Mouse (Mus musculus) spleen, adult 18-20 months (tissue): ENCODE data around the gene Terf2.

Source experiments
- DNase-seq, 2 experiments: peaks; one replicate each; pipeline ENCODE4 v3.0.0; 2022; ENCODE audit warnings: mixed read lengths in 2 of 2

Gene Terf2

DNA sequence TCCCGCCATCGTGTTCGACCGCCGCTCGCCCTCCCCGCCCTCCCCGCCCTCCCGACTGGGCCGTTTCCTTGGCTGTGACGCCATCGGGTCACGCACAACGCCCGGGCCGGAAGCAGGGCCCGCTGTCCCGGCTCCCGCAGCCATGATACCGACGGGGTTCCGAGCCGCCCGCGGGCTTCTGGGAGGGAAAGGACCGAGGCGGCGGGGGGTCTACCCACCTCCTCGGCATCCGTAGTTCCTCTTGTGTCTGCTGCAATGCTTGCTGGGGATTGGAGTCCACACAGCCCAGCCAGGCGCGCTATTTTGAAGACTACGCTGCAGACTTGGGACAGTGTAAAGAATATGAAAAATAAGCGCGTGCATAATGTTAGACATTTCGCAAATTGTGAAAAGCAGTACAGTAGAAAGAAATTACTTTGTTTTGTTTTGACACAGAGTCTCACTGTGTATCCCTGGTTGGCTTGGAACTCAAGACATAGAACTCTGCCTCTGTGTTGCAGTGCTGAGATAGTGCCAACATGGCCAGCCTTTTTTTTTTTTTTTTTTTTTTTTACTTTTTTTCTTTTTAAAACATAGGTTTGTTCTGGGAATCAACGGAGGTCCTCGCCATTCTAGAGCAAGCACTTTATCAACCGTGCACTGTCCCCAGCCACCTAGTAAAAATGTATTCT lies at the start of gene Terf2:
Gene Terf2, minus strand, starts transcription at position 182 of the 671 bp plus-strand sequence.
- DNase-seq = peak; percentile 87 to 89

GRCm38 (mm10) chr8:107143501-107143900 lies 47.2 kb upstream of the Terf2 start:
- no peak for DNase-seq

GRCm38 (mm10) chr8:107142539-107142938 lies 46.2 kb upstream of the Terf2 start:
- DNase-seq = no peak

DNA sequence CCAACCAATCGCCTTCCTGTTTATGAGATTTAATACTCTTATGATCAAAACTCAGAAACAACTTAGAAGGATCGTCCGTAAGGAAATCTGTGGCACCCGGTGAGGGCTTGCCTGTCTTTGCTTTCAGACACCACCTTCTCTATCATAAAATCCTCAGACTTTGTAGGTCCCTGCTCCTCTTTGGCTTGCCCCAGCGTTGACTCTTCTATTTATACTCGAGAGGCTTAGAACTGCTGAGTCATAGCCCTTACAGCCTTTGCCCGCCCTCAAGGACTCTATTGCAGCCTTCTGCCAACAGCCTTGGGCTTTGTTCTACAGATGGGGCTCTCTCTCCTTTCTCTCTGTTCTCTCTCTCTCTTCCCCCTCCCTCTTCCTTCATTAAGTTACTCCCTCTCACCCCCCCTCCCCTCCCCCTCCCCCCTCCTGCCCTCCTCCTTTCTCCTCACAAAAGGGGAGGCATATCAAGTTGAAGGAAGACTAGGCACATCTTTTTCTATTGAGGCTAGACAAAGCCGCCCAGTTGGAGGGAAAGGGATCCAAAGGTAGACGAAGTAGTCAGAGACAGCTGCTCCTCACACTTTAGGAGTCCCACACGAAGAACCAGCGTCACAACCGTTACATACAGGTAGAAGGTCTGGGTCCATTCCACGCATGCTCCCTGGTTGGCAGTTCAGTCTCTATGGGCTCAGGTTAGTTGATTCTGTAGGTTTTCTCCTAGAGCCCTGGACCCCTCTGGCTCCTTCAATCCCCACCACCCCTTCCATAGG lies 43.5 kb upstream of the Terf2 start:
- no peak for DNase-seq

- no peak for DNase-seq
Observed at GRCm38 (mm10) chr8:107138338-107138737, 42.0 kb upstream of the Terf2 start.

GRCm38 (mm10) chr8:107137591-107137990 lies 41.2 kb upstream of the Terf2 start:
- no peak for DNase-seq

DNA sequence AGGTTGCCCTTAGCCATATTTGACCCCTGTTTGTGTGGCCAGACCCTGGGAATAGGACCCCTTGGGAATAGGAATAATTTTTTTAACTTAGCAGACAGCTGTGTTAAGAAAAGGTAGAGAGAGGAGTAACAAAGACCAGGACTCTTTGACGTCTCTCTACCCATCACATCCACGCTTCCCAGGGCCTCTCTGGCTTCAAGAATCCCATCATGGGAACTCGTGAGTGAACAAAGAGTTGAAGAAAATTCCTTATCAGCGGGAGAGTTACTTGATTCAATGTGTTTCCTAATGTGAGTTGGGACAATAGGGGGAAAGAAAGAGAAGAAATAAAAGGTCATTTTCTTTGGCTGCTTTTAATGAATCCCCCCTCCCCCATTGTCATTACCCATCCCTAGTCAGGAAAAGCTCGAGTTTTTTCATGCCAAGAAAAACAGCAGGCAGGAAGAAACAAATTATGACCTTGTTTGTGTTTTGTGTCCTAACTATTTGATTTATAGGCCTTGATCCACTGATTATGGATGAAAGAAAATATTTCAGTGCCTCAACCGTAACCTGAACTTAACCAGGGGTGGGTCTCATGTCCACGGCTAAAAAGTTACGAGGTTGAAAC lies 39.8 kb upstream of the Terf2 start:
- DNase-seq = no peak

DNA sequence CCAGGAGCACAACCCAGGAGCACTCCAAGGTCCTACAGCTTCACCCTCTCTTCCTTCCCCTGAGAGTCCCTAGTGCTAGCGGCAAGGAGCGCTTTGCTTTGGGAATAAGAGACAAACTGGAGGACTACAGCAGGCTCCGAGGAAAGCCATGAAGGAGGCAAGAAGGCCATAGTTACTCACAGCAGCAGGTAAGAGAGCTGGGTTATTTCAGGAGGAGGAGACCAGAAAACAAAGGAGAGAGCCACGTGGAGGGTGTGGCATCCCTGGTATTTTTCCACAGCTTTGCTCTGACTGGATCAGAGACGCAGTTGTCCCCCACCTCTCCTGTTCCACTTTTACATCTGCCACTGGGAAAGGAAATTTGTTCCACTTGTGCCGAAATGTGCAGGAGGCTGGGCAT lies 37.5 kb upstream of the Terf2 start:
- no peak for DNase-seq

DNA sequence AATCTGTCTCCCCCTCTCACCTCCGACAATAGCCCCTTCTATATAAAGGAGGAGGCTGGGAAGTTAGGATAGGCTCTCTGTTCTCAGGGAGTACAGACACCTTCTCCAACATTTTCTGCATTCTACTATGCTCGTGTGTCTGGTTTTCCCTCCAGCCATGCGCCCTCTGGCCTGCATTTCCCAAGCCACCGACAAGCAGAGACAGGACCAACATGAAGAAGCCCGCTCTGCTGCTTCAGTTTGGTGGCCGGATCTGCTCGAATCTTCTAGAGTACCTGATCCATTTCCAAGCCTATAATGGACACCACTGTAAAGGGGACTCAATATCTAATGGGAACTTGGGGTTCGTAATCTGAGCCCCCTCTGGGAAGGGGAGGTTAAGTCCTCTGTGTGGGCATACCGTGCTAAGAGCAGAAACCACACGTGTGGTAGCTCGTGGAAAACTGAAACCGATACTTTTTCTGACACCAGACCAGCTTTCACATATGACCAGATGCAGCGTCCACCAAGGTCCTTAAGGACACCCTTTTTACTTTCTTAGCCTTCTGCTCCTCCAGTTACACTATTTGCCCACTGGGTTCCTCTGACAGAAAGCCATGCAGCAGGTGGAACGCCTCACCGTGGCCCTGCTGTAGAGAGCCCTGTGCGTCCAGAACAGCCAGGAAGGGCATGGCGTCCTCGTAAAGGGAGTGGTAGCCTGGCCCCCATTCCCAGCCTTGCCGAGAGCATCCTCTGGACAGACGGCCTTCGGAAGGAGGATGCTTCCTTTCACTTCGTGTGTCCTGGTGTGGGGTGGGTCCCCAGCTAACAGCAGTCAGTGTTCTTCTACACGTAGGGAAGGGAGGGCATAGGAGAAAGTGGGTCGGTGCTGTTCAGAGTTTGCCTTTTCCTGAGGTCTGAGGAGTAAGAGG lies 36.5 kb upstream of the Terf2 start:
- DNase-seq = no peak

- DNase-seq = no peak
Observed at GRCm38 (mm10) chr8:107130028-107130427, 33.7 kb upstream of the Terf2 start.

DNA sequence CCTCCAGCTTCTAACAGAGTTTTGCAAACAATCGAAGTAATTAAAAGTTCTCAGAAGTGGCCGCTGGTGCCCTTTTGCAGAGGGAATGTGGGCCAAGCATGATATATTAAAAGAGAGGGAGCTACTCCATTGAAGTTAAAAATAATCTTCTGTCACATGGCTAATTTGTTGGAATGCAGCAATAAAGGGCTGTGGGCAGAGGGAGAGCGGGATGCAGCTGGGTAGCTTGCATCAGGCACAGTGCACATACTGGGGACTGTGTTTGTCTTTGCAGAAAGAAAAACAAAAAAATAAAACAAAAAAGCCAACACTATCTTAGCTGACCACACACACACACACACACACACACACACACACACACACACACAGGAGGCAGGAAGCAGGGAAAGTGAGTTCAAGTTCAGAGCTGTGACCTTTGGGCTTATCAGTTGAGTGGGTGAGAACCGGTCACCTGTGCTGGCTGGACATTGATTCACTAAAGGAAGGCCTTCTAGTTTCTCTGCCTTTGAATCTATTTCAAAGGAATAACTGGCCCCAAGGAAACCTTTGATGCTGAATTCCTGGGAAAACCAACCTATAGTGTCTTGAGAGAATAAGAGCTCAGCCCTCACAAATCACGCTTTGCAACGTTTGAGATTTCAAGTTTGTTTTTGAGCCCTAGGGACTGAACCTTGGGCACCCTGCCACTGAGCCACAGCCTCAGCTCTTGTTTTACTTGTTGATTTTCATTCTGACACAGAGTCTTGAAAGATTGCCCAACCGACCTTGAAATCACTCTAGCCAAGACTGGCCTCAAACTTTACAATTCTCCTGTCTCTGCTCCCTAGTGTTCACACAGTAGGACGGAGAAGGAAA lies 33.1 kb upstream of the Terf2 start:
- no peak for DNase-seq

DNA sequence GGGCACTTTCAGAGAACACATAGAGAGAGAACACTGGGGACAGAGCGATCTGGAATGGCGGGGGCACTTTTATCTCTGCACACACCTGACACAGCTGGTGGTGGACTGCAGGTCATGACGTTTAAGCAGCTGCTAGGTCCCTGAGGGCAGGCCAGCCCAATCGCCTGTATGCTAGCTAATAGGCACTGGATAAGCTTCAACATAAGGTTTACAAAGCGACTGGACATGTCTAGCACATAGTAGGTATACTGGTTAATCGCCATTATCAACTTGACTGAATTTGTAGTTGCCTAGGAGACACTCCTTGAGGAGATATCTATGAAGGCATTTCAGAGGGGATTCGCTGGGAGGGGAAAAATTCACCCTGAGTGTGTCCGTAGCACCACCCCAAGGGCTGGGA lies 28.0 kb upstream of the Terf2 start:
- DNase-seq = no peak

GRCm38 (mm10) chr8:107123063-107123614 lies 26.8 kb upstream of the Terf2 start:
- no peak for DNase-seq

DNA sequence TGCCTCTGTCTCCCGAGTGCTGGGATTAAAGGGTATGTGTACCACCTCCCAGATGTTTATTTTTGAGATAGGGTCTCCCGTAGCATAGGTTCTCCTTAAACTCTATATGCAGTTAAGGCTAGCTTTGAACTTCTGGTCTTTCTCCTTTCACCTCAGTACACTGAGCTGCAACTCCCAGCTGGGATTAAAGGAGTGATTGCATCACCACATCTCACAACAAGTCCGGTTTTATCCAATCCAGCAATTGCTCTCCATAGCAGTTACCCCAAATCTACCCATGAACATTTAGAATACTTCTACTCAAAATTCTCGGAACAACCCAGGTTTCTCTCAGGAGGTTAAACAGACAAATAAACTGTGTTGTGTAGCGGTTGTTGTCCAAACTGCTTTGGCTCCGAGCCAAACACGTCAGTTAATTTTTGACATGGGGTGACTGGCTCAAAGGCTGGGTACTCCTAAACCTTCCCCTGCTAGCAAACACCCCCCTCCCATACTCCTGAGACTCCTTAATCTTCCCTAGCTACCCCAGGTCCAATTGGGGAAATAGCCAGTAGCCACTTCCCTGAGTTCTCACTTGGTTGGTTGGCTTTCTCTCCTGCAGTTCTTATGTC lies 25.4 kb upstream of the Terf2 start:
- DNase-seq = no peak

- no peak for DNase-seq
Observed at GRCm38 (mm10) chr8:107120806-107121205, 24.5 kb upstream of the Terf2 start.

GRCm38 (mm10) chr8:107119412-107119811 lies 23.1 kb upstream of the Terf2 start:
- no peak for DNase-seq

GRCm38 (mm10) chr8:107118803-107119233 lies 22.5 kb upstream of the Terf2 start:
- no peak for DNase-seq

DNA sequence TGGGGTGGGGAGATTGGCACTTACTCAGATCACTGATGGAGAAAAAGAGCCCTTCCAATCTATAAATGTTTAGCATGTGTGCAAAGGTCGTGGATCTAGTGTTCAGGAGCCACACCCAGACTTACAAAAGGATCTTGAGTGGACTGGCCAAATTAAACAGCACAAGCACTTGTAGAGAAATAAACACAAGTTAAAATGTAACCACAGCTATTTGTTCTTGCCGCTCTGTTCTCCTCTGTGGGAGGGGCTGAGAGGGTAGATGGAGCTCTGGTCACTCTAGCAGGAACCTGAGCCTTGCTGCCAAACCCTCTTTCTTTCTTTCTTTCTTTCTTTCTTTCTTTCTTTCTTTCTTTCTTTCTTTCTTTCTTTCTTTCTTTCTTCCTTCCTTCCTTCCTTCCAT lies 20.7 kb upstream of the Terf2 start:
- no peak for DNase-seq

DNA sequence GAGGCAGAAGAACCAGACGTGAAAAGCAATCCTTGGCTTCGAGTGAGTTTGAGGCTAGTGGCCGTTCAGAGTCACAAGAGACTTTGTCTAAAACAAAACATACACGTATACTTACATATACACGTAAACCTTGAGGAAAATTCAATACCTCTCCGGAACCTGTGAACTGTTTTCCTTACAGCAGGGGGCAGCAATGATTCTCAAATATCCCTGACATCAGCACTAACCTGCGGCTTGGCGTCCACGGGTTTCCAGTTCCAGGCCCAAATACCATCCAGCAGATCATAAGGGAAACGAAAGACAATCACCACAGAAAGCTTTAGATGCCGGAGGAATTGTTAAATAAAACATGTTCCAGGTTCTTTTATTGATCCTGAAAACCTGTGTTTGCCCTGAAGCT lies 19.7 kb upstream of the Terf2 start:
- peak; percentile 21 to 65 for DNase-seq

DNA sequence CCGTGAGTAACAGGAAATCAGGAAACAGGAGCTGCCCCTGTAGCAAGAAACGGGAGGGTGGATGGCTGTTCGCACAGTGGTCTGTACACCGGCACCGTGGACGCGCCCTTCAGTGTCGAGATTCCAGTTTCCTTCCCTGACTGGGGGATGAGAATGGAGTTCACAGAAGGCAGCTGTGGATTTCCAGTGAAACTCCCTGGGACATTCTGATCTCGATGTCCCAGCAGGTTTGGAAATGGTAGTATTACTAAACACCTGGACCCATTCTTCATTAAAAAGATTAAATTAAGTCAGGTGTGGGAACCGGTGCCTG lies 18.6 kb upstream of the Terf2 start:
- DNase-seq = no peak
